Mouse (Mus musculus) cerebellum, adult 2 months (tissue): ENCODE measurements around the gene Dcbld2. TPM values are rescaled to one million over a fixed set of nuclear protein-coding genes. Genes with fewer than 3 reads are reported as not detected.

Experiments used
- DNase-seq, 2 experiments: peaks; one replicate each; pipeline ENCODE4 v3.0.0; 2021
- H3K27ac ChIP-seq: fragments of 200-500 bp; 2 replicates; pipeline ENCODE4 v1.5.1; 2012; ENCODE audit warnings: low read length, control low read depth, inconsistent platforms; ENCODE audit not compliant: insufficient read depth
- H3K27me3 ChIP-seq: fragments of 200-500 bp; 2 replicates; pipeline ENCODE4 v1.6.1; 2012; ENCODE audit warnings: inconsistent platforms, mild to moderate bottlenecking, low read length, moderate library complexity; ENCODE audit not compliant: control insufficient read depth, insufficient read depth
- H3K4me1 ChIP-seq: fragments of 200-500 bp; 2 replicates; pipeline ENCODE4 v1.6.1; 2011; ENCODE audit warnings: low read length; ENCODE audit not compliant: control insufficient read depth, insufficient read depth
- H3K4me3 ChIP-seq: fragments of 200-500 bp; replicated peaks from 2 replicates; pipeline ENCODE3; 2011; ENCODE audit warnings: mild to moderate bottlenecking, low read depth, low read length, control low read depth; ENCODE audit not compliant: insufficient read depth
- CTCF ChIP-seq: fragments of 200-500 bp; IDR thresholded peaks from 2 replicates; pipeline ENCODE4 v1.5.1; 2011; ENCODE audit warnings: low read depth, mild to moderate bottlenecking, control low read depth, low read length, moderate library complexity, borderline replicate concordance; ENCODE audit not compliant: insufficient read depth
- POLR2A ChIP-seq: fragments of 200-500 bp; IDR thresholded peaks from 2 replicates; pipeline ENCODE4 v1.6.1; 2011; ENCODE audit warnings: low read length, control low read depth, borderline replicate concordance; ENCODE audit not compliant: insufficient read depth
- WGBS: fragments of 180-500 bp; shearing (Covaris S2); methylation state at CpG from one replicate; pipeline ENCODE4 v1.1.7; 2018; 5-methylcytosine and 5-hydroxymethylcytosine counted together
- polyA plus RNA-seq: library from polyadenylated mRNA; depleted of rRNA; stranded (reverse); fragments of >200 nt; gene quantifications from 2 replicates; pipeline ENCODE4 v1.2.3, GENCODE M21; 2012

Dcbld2 gene
- polyA plus RNA-seq, 1 experiment: 17.1 TPM

- Histone ChIP-seq H3K4me3 (no peak overlapping the region), H3K27ac (no peak overlapping the region), H3K27me3 (no peaks in the 10 kb centered on the region), H3K4me1 (no peaks in the 10 kb centered on the region)
- no peak for TF ChIP-seq POLR2A
- no peak for TF ChIP-seq CTCF
- DNase-seq: no peak
- 37% methylated on average over 6 of the region's 6 CpGs for WGBS
These were observed 93.6 kb downstream of the Dcbld2 start for GRCm38 (mm10) chr16:58501760-58502301.

- Histone ChIP-seq H3K27ac (no peak overlapping the region), H3K27me3 (no peaks in the 10 kb centered on the region), H3K4me1 (no peaks in the 10 kb centered on the region), H3K4me3 (no peak overlapping the region)
- no peak for DNase-seq
- TF ChIP-seq CTCF (no peak), POLR2A (no peak)
- 79% methylated on average over 6 of the region's 6 CpGs for WGBS
These were observed 94.3 kb downstream of the Dcbld2 start for GRCm38 (mm10) chr16:58502566-58502965.

GRCm38 (mm10) chr16:58504945-58505344, 96.7 kb downstream of the Dcbld2 start:
- no peak for DNase-seq
- Histone ChIP-seq H3K27me3 (no peaks in the 10 kb centered on the region; the same call in 1 of the 2 replicates), H3K4me1 (no peaks in the 10 kb centered on the region), H3K4me3 (no peak overlapping the region), H3K27ac (no peak overlapping the region)
- TF ChIP-seq POLR2A: no peak
- no peak for TF ChIP-seq CTCF

- 17% methylated on average over 9 of the region's 9 CpGs for WGBS
These were observed 104.0 kb downstream of the Dcbld2 start for GRCm38 (mm10) chr16:58512181-58512761.

GRCm38 (mm10) chr16:58512887-58513286, 104.6 kb downstream of the Dcbld2 start:
- Histone ChIP-seq H3K27me3 (no peaks in the 10 kb centered on the region; the same call in 1 of the 2 replicates), H3K4me3 (no peak overlapping the region), H3K27ac (no peak overlapping the region), H3K4me1 (no peaks in the 10 kb centered on the region)
- TF ChIP-seq CTCF (no peak), POLR2A (no peak)
- DNase-seq: peak in 1 of 2 experiments; percentile 47
- 33% methylated on average over 3 of the region's 3 CpGs for WGBS

More at GRCm38 (mm10) chr16:58512181-58512761, 104.0 kb downstream of the Dcbld2 start:
- H3K4me3 ChIP-seq: no peak overlapping the region
- TF ChIP-seq CTCF: no peak
- TF ChIP-seq POLR2A: no peak
- 0 out of 2 replicates have a peak overlapping the region, but pooled peaks have one; percentile 43 for H3K27ac ChIP-seq
- no peak for DNase-seq
- no peaks in the 10 kb centered on the region for H3K4me1 ChIP-seq
- no peaks in the 10 kb centered on the region; the same call in 1 of the 2 replicates for H3K27me3 ChIP-seq

GRCm38 (mm10) chr16:58513755-58514154, 105.5 kb downstream of the Dcbld2 start:
- 51% methylated on average over 6 of the region's 6 CpGs for WGBS
- H3K4me1 ChIP-seq: no peaks in the 10 kb centered on the region
- H3K27me3 ChIP-seq: no peaks in the 10 kb centered on the region; the same call in 1 of the 2 replicates
- no peak for TF ChIP-seq POLR2A
- no peak for TF ChIP-seq CTCF
- DNase-seq: no peak
- no peak overlapping the region for H3K4me3 ChIP-seq
- no peak overlapping the region for H3K27ac ChIP-seq

- no peak for DNase-seq
- no peaks in the 10 kb centered on the region; the same call in 1 of the 2 replicates for H3K27me3 ChIP-seq
- H3K27ac ChIP-seq: no peak overlapping the region
- 88% methylated on average over 9 of the region's 9 CpGs for WGBS
- H3K4me1 ChIP-seq: no peaks in the 10 kb centered on the region
- peak; percentile 17; the same call in 1 of the 2 replicates for TF ChIP-seq CTCF
- no peak for TF ChIP-seq POLR2A
- no peak overlapping the region for H3K4me3 ChIP-seq
These were observed 106.3 kb downstream of the Dcbld2 start for GRCm38 (mm10) chr16:58514565-58514964.

- 84% methylated on average over 2 of the region's 2 CpGs for WGBS
- no peak for DNase-seq
- Histone ChIP-seq H3K27me3 (no peaks in the 10 kb centered on the region), H3K4me1 (no peaks in the 10 kb centered on the region), H3K4me3 (no peak overlapping the region), H3K27ac (no peak overlapping the region)
- TF ChIP-seq CTCF: no peak
- no peak for TF ChIP-seq POLR2A
These were observed 107.9 kb downstream of the Dcbld2 start for GRCm38 (mm10) chr16:58516161-58516560.
